Mouse (Mus musculus): ENCODE results near the gene Umodl1. TPM values are rescaled to one million over a fixed set of nuclear protein-coding genes. Genes with fewer than 3 reads are reported as not detected.

Gene Umodl1
- 0.05 TPM in 1 of 2 replicates, not detected in the other for polyA plus RNA-seq (2016; fragmentation: Nextera tagmentation; extraction: Ambion mirVana)

- Histone ChIP-seq H3K36me3 (no peaks in the 10 kb centered on the region), H3K27me3 (no peaks in the 10 kb centered on the region), H3K9ac (replicated peaks) (no peak within 1 kb of the TSS), H3K4me3 (no peak within 1 kb of the TSS), H3K4me1 (peaks cover 11% of the 10 kb centered on the region; the same call in 1 of the 2 replicates), H3K4me2 (replicated peaks) (no peak within 1 kb of the TSS), H3K27ac (replicated peaks) (peak within 1 kb of the TSS; percentile 42; the same call in 1 of the 2 replicates), H3K9me3 (no peaks in the 10 kb centered on the region)
- no peak for ATAC-seq (ENCODE audit: low FRiP score, low read depth)
- WGBS, result 55% methylated on average over 10 of the region's 10 CpGs
Observed at GRCm38 (mm10) chr17:30954340-30954739, at the start of gene Umodl1. TSS of gene Umodl1 (plus strand) at chr17:30954640.

GRCm38 (mm10) chr17:30907577-30907976 lies 46.9 kb upstream of the Umodl1 start:
- no peak for ATAC-seq (ENCODE audit: low FRiP score, low read depth)

GRCm38 (mm10) chr17:30910866-30911731 lies 43.3 kb upstream of the Umodl1 start:
- Histone ChIP-seq H3K4me1 (no peaks in the 10 kb centered on the region), H3K4me2 (replicated peaks) (no peak overlapping the region), H3K36me3 (no peaks in the 10 kb centered on the region), H3K9me3 (no peaks in the 10 kb centered on the region), H3K4me3 (no peak overlapping the region), H3K27ac (replicated peaks) (no peak overlapping the region), H3K27me3 (no peaks in the 10 kb centered on the region), H3K9ac (replicated peaks) (no peak overlapping the region)
- no peak for ATAC-seq (ENCODE audit: low FRiP score, low read depth)
- WGBS, result 90% methylated on average over 27 of the region's 27 CpGs

More at GRCm38 (mm10) chr17:30907577-30907976, 46.9 kb upstream of the Umodl1 start:
- no peak overlapping the region for H3K9ac ChIP-seq (replicated peaks)
- no peaks in the 10 kb centered on the region for H3K36me3 ChIP-seq
- H3K4me1 ChIP-seq, result no peaks in the 10 kb centered on the region
- no peak overlapping the region for H3K4me3 ChIP-seq
- H3K9me3 ChIP-seq, result no peaks in the 10 kb centered on the region
- H3K27ac ChIP-seq (replicated peaks), result no peak overlapping the region
- H3K4me2 ChIP-seq (replicated peaks), result no peak overlapping the region
- peaks cover 21% of the 10 kb centered on the region for H3K27me3 ChIP-seq
- 81% methylated on average over 4 of the region's 4 CpGs for WGBS

- Histone ChIP-seq H3K27ac (replicated peaks) (no peak overlapping the region), H3K4me2 (replicated peaks) (no peak overlapping the region), H3K4me1 (no peaks in the 10 kb centered on the region), H3K9me3 (no peaks in the 10 kb centered on the region), H3K36me3 (no peaks in the 10 kb centered on the region), H3K4me3 (no peak overlapping the region), H3K27me3 (no peaks in the 10 kb centered on the region), H3K9ac (replicated peaks) (no peak overlapping the region)
- WGBS, result 64% methylated on average over 8 of the region's 8 CpGs
- no peak for ATAC-seq (ENCODE audit: low FRiP score, low read depth)
Observed at GRCm38 (mm10) chr17:30911732-30912088, 42.7 kb upstream of the Umodl1 start.

- Histone ChIP-seq H3K9ac (replicated peaks) (no peak overlapping the region), H3K36me3 (no peaks in the 10 kb centered on the region), H3K9me3 (no peaks in the 10 kb centered on the region), H3K4me3 (no peak overlapping the region), H3K4me2 (replicated peaks) (no peak overlapping the region), H3K27ac (replicated peaks) (no peak overlapping the region), H3K4me1 (no peaks in the 10 kb centered on the region), H3K27me3 (no peaks in the 10 kb centered on the region)
- no peak for ATAC-seq (ENCODE audit: low FRiP score, low read depth)
- whole genome bisulfite sequencing, result 83% methylated on average over 5 of the region's 5 CpGs
Observed at GRCm38 (mm10) chr17:30912536-30912935, 41.9 kb upstream of the Umodl1 start.

DNA sequence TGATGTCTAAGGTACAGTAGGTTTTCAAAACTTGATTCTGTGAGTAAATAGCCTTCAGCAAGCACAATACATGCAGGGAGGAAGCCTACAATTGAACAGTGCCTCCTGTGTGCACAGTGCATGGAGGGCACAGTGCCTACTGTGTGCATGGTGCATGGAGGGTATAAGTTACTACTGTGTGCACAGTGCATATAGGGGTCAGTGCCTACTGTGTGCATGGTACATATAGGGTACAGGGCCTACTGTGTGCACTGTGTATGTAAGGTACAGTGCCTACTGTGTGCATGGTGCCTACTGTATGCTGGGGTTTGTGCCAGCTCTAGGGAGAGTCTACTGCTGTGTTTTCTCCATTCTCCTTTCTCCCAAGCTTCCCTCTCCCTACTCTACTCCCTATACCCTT lies 40.2 kb upstream of the Umodl1 start:
- Histone ChIP-seq H3K9me3 (no peaks in the 10 kb centered on the region), H3K4me2 (replicated peaks) (no peak overlapping the region), H3K9ac (replicated peaks) (no peak overlapping the region), H3K27me3 (no peaks in the 10 kb centered on the region), H3K4me3 (no peak overlapping the region), H3K4me1 (no peaks in the 10 kb centered on the region), H3K36me3 (no peaks in the 10 kb centered on the region), H3K27ac (replicated peaks) (no peak overlapping the region)
- ATAC-seq (ENCODE audit: low FRiP score, low read depth), result no peak

DNA sequence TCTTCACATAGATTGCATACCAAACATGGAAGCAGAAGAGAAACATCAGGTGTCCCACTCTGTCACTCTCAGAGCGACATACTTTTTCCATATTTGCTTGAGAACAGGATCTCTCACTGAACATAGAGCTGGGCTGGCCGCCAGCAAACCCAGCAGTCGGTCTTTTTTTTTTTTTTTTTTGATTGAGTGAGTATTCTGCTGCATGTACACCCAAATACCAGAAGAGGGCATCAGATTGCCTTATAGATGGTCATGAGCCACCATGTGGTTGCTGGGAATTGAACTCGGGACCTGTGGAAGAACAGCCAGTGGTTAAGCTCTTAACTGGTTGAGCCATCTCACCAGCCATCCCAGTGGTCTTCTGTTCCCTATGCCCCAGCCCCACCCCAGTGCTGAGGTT lies 30.9 kb upstream of the Umodl1 start:
- Histone ChIP-seq H3K9me3 (no peaks in the 10 kb centered on the region), H3K4me1 (no peaks in the 10 kb centered on the region), H3K27me3 (no peaks in the 10 kb centered on the region), H3K36me3 (no peaks in the 10 kb centered on the region), H3K27ac (replicated peaks) (no peak overlapping the region), H3K4me2 (replicated peaks) (no peak overlapping the region), H3K4me3 (no peak overlapping the region), H3K9ac (replicated peaks) (no peak overlapping the region)
- 81% methylated on average over 4 of the region's 4 CpGs for WGBS
- ATAC-seq (ENCODE audit: low FRiP score, low read depth), result no peak

DNA sequence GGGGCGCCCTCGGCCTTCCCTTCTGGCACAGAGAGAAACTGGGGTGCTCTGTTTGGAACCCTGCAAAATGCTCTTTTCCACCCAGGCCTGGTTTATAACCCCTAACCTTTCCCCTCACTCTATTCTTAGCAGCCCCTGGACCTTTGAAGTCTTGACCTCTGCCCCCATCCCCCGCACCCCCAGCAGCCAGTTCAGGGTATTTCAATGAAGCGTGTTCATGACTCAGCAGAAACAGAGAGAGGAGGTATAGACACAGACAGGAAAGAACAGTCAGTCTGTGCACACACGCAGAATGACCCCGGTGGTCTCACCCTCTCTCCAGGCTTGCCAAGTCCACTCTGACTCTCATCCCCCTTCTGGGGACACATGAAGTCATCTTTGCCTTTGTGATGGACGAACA lies 23.6 kb upstream of the Umodl1 start:
- H3K9ac ChIP-seq (replicated peaks), result no peak overlapping the region
- H3K4me3 ChIP-seq, result no peak overlapping the region
- H3K36me3 ChIP-seq, result no peaks in the 10 kb centered on the region
- no peak overlapping the region for H3K27ac ChIP-seq (replicated peaks)
- no peaks in the 10 kb centered on the region for H3K27me3 ChIP-seq
- no peak for ATAC-seq (ENCODE audit: low FRiP score, low read depth)
- no peak overlapping the region for H3K4me2 ChIP-seq (replicated peaks)
- peaks cover 2% of the 10 kb centered on the region; the same call in 1 of the 2 replicates for H3K4me1 ChIP-seq
- WGBS, result 83% methylated on average over 7 of the region's 7 CpGs
- H3K9me3 ChIP-seq, result no peaks in the 10 kb centered on the region

GRCm38 (mm10) chr17:30932836-30933235 lies 21.6 kb upstream of the Umodl1 start:
- 95% methylated on average over 5 of the region's 5 CpGs for WGBS
- Histone ChIP-seq H3K4me2 (replicated peaks) (no peak overlapping the region), H3K4me3 (no peak overlapping the region), H3K4me1 (peaks cover 3% of the 10 kb centered on the region; the same call in 1 of the 2 replicates), H3K27ac (replicated peaks) (no peak overlapping the region), H3K9me3 (no peaks in the 10 kb centered on the region), H3K36me3 (no peaks in the 10 kb centered on the region), H3K9ac (replicated peaks) (no peak overlapping the region), H3K27me3 (no peaks in the 10 kb centered on the region)
- ATAC-seq (ENCODE audit: low FRiP score, low read depth), result no peak

DNA sequence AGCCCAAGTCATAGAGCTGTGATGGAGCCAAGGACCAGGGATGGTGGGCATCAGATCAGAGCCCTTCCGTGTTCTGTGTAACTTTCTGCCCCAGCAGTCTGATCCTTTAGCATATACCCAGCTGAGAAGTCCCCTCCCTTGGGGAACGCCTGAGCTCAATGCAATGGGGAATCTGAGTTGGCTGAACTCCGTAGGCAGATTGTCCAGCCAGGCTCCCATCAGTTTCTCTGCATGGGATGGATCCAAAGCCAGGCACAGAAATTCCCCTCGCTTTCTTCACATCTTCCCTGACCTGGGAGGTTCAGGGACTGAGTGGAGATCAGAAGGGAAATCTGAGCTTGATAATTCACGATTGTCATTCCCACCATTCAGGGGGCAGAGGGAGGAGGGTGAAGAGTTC lies 19.1 kb upstream of the Umodl1 start:
- H3K4me1 ChIP-seq, result peaks cover 3% of the 10 kb centered on the region; the same call in 1 of the 2 replicates
- no peak overlapping the region for H3K9ac ChIP-seq (replicated peaks)
- H3K27ac ChIP-seq (replicated peaks), result no peak overlapping the region
- WGBS, result 53% methylated on average over 5 of the region's 5 CpGs
- ATAC-seq (ENCODE audit: low FRiP score, low read depth), result no peak
- H3K27me3 ChIP-seq, result no peaks in the 10 kb centered on the region
- H3K36me3 ChIP-seq, result no peaks in the 10 kb centered on the region
- H3K4me3 ChIP-seq, result no peak overlapping the region
- H3K4me2 ChIP-seq (replicated peaks), result no peak overlapping the region
- no peaks in the 10 kb centered on the region for H3K9me3 ChIP-seq

DNA sequence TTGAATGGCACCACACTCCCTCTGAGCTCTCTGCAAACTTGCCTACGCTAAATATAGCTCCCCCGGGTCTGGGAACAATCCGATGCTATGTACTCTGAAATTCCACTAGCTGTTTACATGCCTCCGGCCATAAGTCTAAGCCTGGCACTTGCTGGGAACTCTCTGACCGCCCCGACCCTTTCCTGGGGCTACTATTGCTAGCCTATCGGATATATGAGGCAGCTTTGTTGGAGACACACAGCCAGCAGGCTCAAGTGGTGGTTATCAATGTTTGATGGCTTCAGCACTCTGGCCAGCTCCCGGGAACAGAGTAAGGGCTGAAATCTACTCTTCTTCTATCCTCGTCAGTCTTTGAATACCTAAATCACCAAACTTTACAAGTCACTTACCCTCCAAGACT lies 15.9 kb upstream of the Umodl1 start:
- H3K4me3 ChIP-seq, result no peak overlapping the region
- H3K27ac ChIP-seq (replicated peaks), result no peak overlapping the region
- 58% methylated on average over 9 of the region's 9 CpGs for WGBS
- H3K4me1 ChIP-seq, result peaks cover 3% of the 10 kb centered on the region; the same call in 1 of the 2 replicates
- no peak for ATAC-seq (ENCODE audit: low FRiP score, low read depth)
- no peaks in the 10 kb centered on the region for H3K9me3 ChIP-seq
- no peak overlapping the region for H3K9ac ChIP-seq (replicated peaks)
- no peaks in the 10 kb centered on the region for H3K36me3 ChIP-seq
- H3K4me2 ChIP-seq (replicated peaks), result no peak overlapping the region
- H3K27me3 ChIP-seq, result no peaks in the 10 kb centered on the region

DNA sequence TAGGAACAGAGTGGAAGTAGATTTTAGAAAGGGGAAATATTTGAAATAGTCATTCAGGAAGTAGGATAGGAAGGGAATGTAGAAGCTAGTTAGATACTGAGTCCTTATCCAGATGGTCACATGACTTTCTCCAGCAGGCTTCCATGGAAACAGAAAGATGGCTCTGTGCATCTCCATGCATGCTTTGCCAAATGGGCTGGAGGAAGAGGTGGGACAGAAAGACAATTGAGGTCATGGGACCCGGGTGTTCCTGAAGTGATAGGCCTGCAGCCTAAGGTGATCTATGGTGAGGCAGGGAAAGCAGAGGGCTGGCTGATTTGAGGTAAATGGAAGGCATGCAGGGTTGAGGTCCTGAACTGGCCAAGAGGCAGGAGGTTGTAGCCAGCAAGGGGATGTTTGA lies 6.1 kb upstream of the Umodl1 start:
- H3K4me2 ChIP-seq (replicated peaks), result no peak overlapping the region
- no peaks in the 10 kb centered on the region for H3K36me3 ChIP-seq
- WGBS, result 69% methylated on average over 1 of the region's 1 CpGs
- H3K4me1 ChIP-seq, result no peaks in the 10 kb centered on the region
- no peak overlapping the region for H3K27ac ChIP-seq (replicated peaks)
- no peak for ATAC-seq (ENCODE audit: low FRiP score, low read depth)
- no peaks in the 10 kb centered on the region for H3K27me3 ChIP-seq
- H3K9me3 ChIP-seq, result no peaks in the 10 kb centered on the region
- no peak overlapping the region for H3K9ac ChIP-seq (replicated peaks)
- H3K4me3 ChIP-seq, result no peak overlapping the region
